Mouse (Mus musculus): ENCODE measurements around the gene Ptrhd1. TPM values are rescaled to one million over a fixed set of nuclear protein-coding genes. Genes with fewer than 3 reads are reported as not detected.

Gene Ptrhd1
- total and polyA plus RNA-seq, 3 experiments = 3.6 to 9.3 (median 6.7) TPM

GRCm38 (mm10) chr12:4198702-4199101 lies 35.1 kb upstream of the Ptrhd1 start:
- DNase-seq (ENCODE audit: extremely low read depth) = peak; percentile 9
- Histone ChIP-seq H3K27me3 (replicated peaks) (no peaks in the 10 kb centered on the region), H3K9me3 (replicated peaks; ENCODE audit: low read length) (no peaks in the 10 kb centered on the region), H3K4me1 (ENCODE audit: control insufficient read depth in 1 of 2, insufficient read depth in 2 of 2) (no peaks in the 10 kb centered on the region; a peak in 2 of 4 replicates), H3K36me3 (replicated peaks in 1 of 2; ENCODE audit: control insufficient read depth in 1 of 2, insufficient read depth in 1 of 2, low read length in 1 of 2) (no peaks in the 10 kb centered on the region), H3K4me3 (replicated peaks in 1 of 3; ENCODE audit: low read depth in 2 of 3, low read length in 2 of 3, poor library complexity in 1 of 3) (no peak overlapping the region), H3K79me2 (replicated peaks; ENCODE audit: control insufficient read depth, extremely low read depth, insufficient read depth, poor library complexity, severe bottlenecking) (no peaks in the 10 kb centered on the region), H3K9ac (ENCODE audit: insufficient read depth, low read depth) (no peak overlapping the region), H3K4me2 (ENCODE audit: insufficient read depth, low read depth, poor library complexity, severe bottlenecking) (no peak overlapping the region), H3K27ac (ENCODE audit: insufficient read depth, low read depth) (no peak overlapping the region)
- in situ Hi-C loops (cut with MboI; ENCODE audit: low pct_ligation_motif_present, low pct_unique_long_range_greater_than_20kb, low sequenced_read_pairs) (no loop called here), dilution Hi-C loops (cut with MboI; ENCODE audit: extremely low pct_ligation_motif_present, extremely low pct_unique_long_range_greater_than_20kb, low sequenced_read_pairs) (no loop called here)
- TF ChIP-seq SIN3A (IDR thresholded peaks at IDR 0.05; ENCODE audit: low read length) = no peak
- no peak for TF ChIP-seq JUND (conservative IDR thresholded peaks at IDR 0.05; ENCODE audit: low read depth, low read length)
- TF ChIP-seq NELFE (IDR thresholded peaks at IDR 0.05; ENCODE audit: low read depth, low read length) = no peak
- no peak for TF ChIP-seq MAZ (IDR thresholded peaks at IDR 0.05; ENCODE audit: low read depth, low read length)
- no peak for TF ChIP-seq PAX5 (IDR thresholded peaks at IDR 0.05; ENCODE audit: low read length)
- no peak for TF ChIP-seq CHD2 (IDR thresholded peaks at IDR 0.05; ENCODE audit: low read length)

GRCm38 (mm10) chr12:4199271-4199670 lies 34.6 kb upstream of the Ptrhd1 start:
- H3K4me2 ChIP-seq (ENCODE audit: insufficient read depth, low read depth, poor library complexity, severe bottlenecking) = no peak overlapping the region
- H3K27me3 ChIP-seq (replicated peaks) = no peaks in the 10 kb centered on the region
- H3K4me3 ChIP-seq (replicated peaks in 1 of 3; ENCODE audit: low read depth in 2 of 3, low read length in 2 of 3, poor library complexity in 1 of 3) = no peak overlapping the region
- no peak overlapping the region for H3K9ac ChIP-seq (ENCODE audit: insufficient read depth, low read depth)
- TF ChIP-seq EP300 (IDR thresholded peaks at IDR 0.05; ENCODE audit: low read length) = no peak
- no peak for TF ChIP-seq MAFK (IDR thresholded peaks at IDR 0.05; ENCODE audit: insufficient replicate concordance, low read length)
- no peak for TF ChIP-seq RAD21 (IDR thresholded peaks at IDR 0.05; ENCODE audit: low read depth, low read length)
- no peak for TF ChIP-seq UBTF (IDR thresholded peaks at IDR 0.05; ENCODE audit: low read depth, low read length)
- no peak for TF ChIP-seq ELF1 (IDR thresholded peaks at IDR 0.05; ENCODE audit: low read depth, low read length)
- TF ChIP-seq SMC3 (IDR thresholded peaks at IDR 0.05; ENCODE audit: low read depth, low read length) = no peak
- dilution Hi-C loops (cut with MboI; ENCODE audit: extremely low pct_ligation_motif_present, extremely low pct_unique_long_range_greater_than_20kb, low sequenced_read_pairs) (no loop called here), in situ Hi-C loops (cut with MboI; ENCODE audit: low pct_ligation_motif_present, low pct_unique_long_range_greater_than_20kb, low sequenced_read_pairs) (no loop called here)
- H3K9me3 ChIP-seq (replicated peaks; ENCODE audit: low read length) = no peaks in the 10 kb centered on the region
- H3K36me3 ChIP-seq (replicated peaks in 1 of 2; ENCODE audit: control insufficient read depth in 1 of 2, insufficient read depth in 1 of 2, low read length in 1 of 2) = no peaks in the 10 kb centered on the region
- H3K4me1 ChIP-seq (ENCODE audit: control insufficient read depth in 1 of 2, insufficient read depth in 2 of 2) = no peaks in the 10 kb centered on the region; a peak in 2 of 4 replicates
- H3K79me2 ChIP-seq (replicated peaks; ENCODE audit: control insufficient read depth, extremely low read depth, insufficient read depth, poor library complexity, severe bottlenecking) = no peaks in the 10 kb centered on the region
- no peak for DNase-seq (ENCODE audit: extremely low read depth)
- H3K27ac ChIP-seq (ENCODE audit: insufficient read depth, low read depth) = no peak overlapping the region

- DNase-seq (ENCODE audit: extremely low read depth) = no peak
- dilution Hi-C loops (cut with MboI; ENCODE audit: extremely low pct_ligation_motif_present, extremely low pct_unique_long_range_greater_than_20kb, low sequenced_read_pairs) (no loop called here), in situ Hi-C loops (cut with MboI; ENCODE audit: low pct_ligation_motif_present, low pct_unique_long_range_greater_than_20kb, low sequenced_read_pairs) (no loop called here)
- H3K27me3 ChIP-seq (replicated peaks) = no peaks in the 10 kb centered on the region
- no peak overlapping the region for H3K27ac ChIP-seq (ENCODE audit: insufficient read depth, low read depth)
- no peak overlapping the region for H3K9ac ChIP-seq (ENCODE audit: insufficient read depth, low read depth)
- TF ChIP-seq SIN3A (IDR thresholded peaks at IDR 0.05; ENCODE audit: low read length) (no peak), MAX (IDR thresholded peaks at IDR 0.05; ENCODE audit: low read length) (no peak), RCOR1 (conservative IDR thresholded peaks at IDR 0.05; ENCODE audit: low read depth, low read length) (no peak), POLR2AphosphoS2 (IDR thresholded peaks at IDR 0.05; ENCODE audit: low read depth, low read length) (no peak), USF1 (IDR thresholded peaks at IDR 0.05; ENCODE audit: low read depth, low read length) (no peak), MAFK (IDR thresholded peaks at IDR 0.05; ENCODE audit: insufficient replicate concordance, low read length) (no peak)
- H3K4me3 ChIP-seq (replicated peaks in 1 of 3; ENCODE audit: low read depth in 2 of 3, low read length in 2 of 3, poor library complexity in 1 of 3) = no peak overlapping the region
- no peaks in the 10 kb centered on the region for H3K79me2 ChIP-seq (replicated peaks; ENCODE audit: control insufficient read depth, extremely low read depth, insufficient read depth, poor library complexity, severe bottlenecking)
- H3K4me2 ChIP-seq (ENCODE audit: insufficient read depth, low read depth, poor library complexity, severe bottlenecking) = no peak overlapping the region
- peaks cover 0 to 14% of the 10 kb centered on the region in 2 experiments for H3K36me3 ChIP-seq (replicated peaks in 1 of 2; ENCODE audit: control insufficient read depth in 1 of 2, insufficient read depth in 1 of 2, low read length in 1 of 2)
- no peaks in the 10 kb centered on the region for H3K9me3 ChIP-seq (replicated peaks; ENCODE audit: low read length)
- no peaks in the 10 kb centered on the region; a peak in 2 of 4 replicates for H3K4me1 ChIP-seq (ENCODE audit: control insufficient read depth in 1 of 2, insufficient read depth in 2 of 2)
These were observed 32.2 kb upstream of the Ptrhd1 start for GRCm38 (mm10) chr12:4201454-4202200.
